Mouse (Mus musculus): ENCODE measurements around the gene Cib1.

- TF ChIP-seq CTCF (IDR thresholded peaks at IDR 0.05; ENCODE audit: low read depth) (no peak), EP300 (IDR thresholded peaks at IDR 0.05; ENCODE audit: low read depth) (no peak)
Observed at GRCm38 (mm10) chr7:80252886-80253285, 20.3 kb upstream of the Cib1 start.

Data from liver, embryonic 14.5 days (tissue).